Mouse (Mus musculus) olfactory bulb, adult 2 months (tissue): Measurements from ENCODE around the gene Katnbl1. TPM values are rescaled to one million over a fixed set of nuclear protein-coding genes. Genes with fewer than 3 reads are reported as not detected.
A peak's percentile ranks its signal among the peaks of the same experiment; 100 is the strongest.

Experiments
- H3K27ac ChIP-seq: fragments of 200-500 bp; 2 replicates; pipeline ENCODE4 v1.5.1; 2012; ENCODE audit warnings: low read depth, low read length; ENCODE audit not compliant: insufficient read depth
- H3K4me1 ChIP-seq: fragments of 200-500 bp; 2 replicates; pipeline ENCODE4 v1.6.1; 2012; ENCODE audit warnings: low read length; ENCODE audit not compliant: control insufficient read depth, insufficient read depth
- H3K4me3 ChIP-seq: fragments of 200-500 bp; 2 replicates; pipeline ENCODE4 v1.5.1; 2012; ENCODE audit warnings: mild to moderate bottlenecking, low read depth, low read length, moderate library complexity; ENCODE audit not compliant: insufficient read depth
- CTCF ChIP-seq: fragments of 200-500 bp; IDR thresholded peaks from 2 replicates; pipeline ENCODE4 v1.5.1; 2012; ENCODE audit warnings: low read depth, mild to moderate bottlenecking, low read length, moderate library complexity; ENCODE audit not compliant: insufficient read depth
- POLR2A ChIP-seq: fragments of 200-500 bp; IDR thresholded peaks from 2 replicates; pipeline ENCODE4 v1.6.1; 2012; ENCODE audit warnings: mild to moderate bottlenecking, low read depth, low read length, moderate library complexity; ENCODE audit not compliant: insufficient read depth
- WGBS: fragments of 180-500 bp; shearing (Covaris S2); methylation state at CpG from one replicate; pipeline ENCODE4 v1.1.7; 2018; 5-methylcytosine and 5-hydroxymethylcytosine counted together
- polyA plus RNA-seq: library from polyadenylated mRNA; stranded (reverse); fragments of >200 nt; gene quantifications from 2 replicates; pipeline ENCODE4 v1.2.4, GENCODE M21; 2012; ENCODE audit warnings: low replicate concordance; ENCODE audit not compliant: missing spikeins, insufficient read depth, insufficient read length

Katnbl1 gene
- polyA plus RNA-seq, 1 experiment: not detected

- no peak for TF ChIP-seq POLR2A
- no peak for TF ChIP-seq CTCF
- 28% methylated on average over 17 of the region's 17 CpGs for WGBS
- no peaks in the 10 kb centered on the region for H3K4me1 ChIP-seq
- peak overlapping the region; percentile 41 for H3K27ac ChIP-seq
- H3K4me3 ChIP-seq: peak overlapping the region; percentile 88
Observed at GRCm38 (mm10) chr2:112454125-112454861, 75.3 kb downstream of the Katnbl1 start.

- no peaks in the 10 kb centered on the region for H3K4me1 ChIP-seq
- H3K4me3 ChIP-seq: peak within 1 kb of the TSS; percentile 88
- TF ChIP-seq POLR2A: peak; percentile 87
- no peak for TF ChIP-seq CTCF
- peak within 1 kb of the TSS; percentile 53 for H3K27ac ChIP-seq
- WGBS: under 1% methylated on average over 49 of the region's 49 CpGs
Observed at GRCm38 (mm10) chr2:112454862-112455564, 76.0 kb downstream of the Katnbl1 start, which contains the start of gene Emc7. TSS of gene Emc7 (plus strand) at chr2:112454997.

GRCm38 (mm10) chr2:112460557-112460956 lies 81.5 kb downstream of the Katnbl1 start:
- Histone ChIP-seq H3K4me1 (no peaks in the 10 kb centered on the region), H3K27ac (no peak overlapping the region), H3K4me3 (no peak overlapping the region)
- no peak for TF ChIP-seq CTCF
- no peak for TF ChIP-seq POLR2A
- WGBS: 92% methylated on average over 3 of the region's 3 CpGs

Other genes with a start within 250 kb of the Katnbl1 start
- gene Olfr1316, start 244.2 kb upstream of the Katnbl1 start, polyA plus RNA-seq: not detected in 2 replicates
- gene Olfr1317, start 238.9 kb upstream of the Katnbl1 start, polyA plus RNA-seq: not detected in 2 replicates
- not detected in 2 replicates for gene Olfr1318, start 225.0 kb upstream of the Katnbl1 start, polyA plus RNA-seq
- gene Lpcat4, start 139.7 kb upstream of the Katnbl1 start, polyA plus RNA-seq: not detected in 2 replicates
- gene Nutm1, start 119.9 kb upstream of the Katnbl1 start, polyA plus RNA-seq: not detected in 2 replicates
- gene Nop10, start 117.3 kb upstream of the Katnbl1 start, polyA plus RNA-seq: not detected in 2 replicates
- 90.3 and 136 TPM in 2 replicates for gene Slc12a6, start 113.4 kb upstream of the Katnbl1 start, polyA plus RNA-seq
- not detected in 2 replicates for gene Gm21985, start 112.9 kb upstream of the Katnbl1 start, polyA plus RNA-seq
- gene Emc4, start 11.2 kb upstream of the Katnbl1 start, polyA plus RNA-seq: not detected in 2 replicates
- gene Emc7, start 75.8 kb downstream of the Katnbl1 start, polyA plus RNA-seq: 52.0 TPM in 1 of 2 replicates, not detected in the other
- gene Chrm5, start 101.6 kb downstream of the Katnbl1 start, polyA plus RNA-seq: not detected in 2 replicates
- not detected in 2 replicates for gene Aven, start 113.8 kb downstream of the Katnbl1 start, polyA plus RNA-seq